Mouse (Mus musculus) heart, postnatal 14 days (tissue): ENCODE results near the gene Tmem159. TPM values are rescaled to one million over a fixed set of nuclear protein-coding genes. Genes with fewer than 3 reads are reported as not detected.

Source experiments
- DNase-seq, 2 experiments: peaks; one replicate each; pipeline ENCODE4 v3.0.0; 2021 to 2022
- intact Hi-C: fragments of 180-260 bp; cut with DNase I; formaldehyde crosslinking; loops from one replicate; pipeline ENCODE4 v1.15.1; 2025
- total RNA-seq, 2 experiments: library from RNA; stranded (reverse); gene quantifications; 2 replicates each; pipeline ENCODE4 v1.2.3; 2021

Tmem159 gene
- total RNA-seq, 2 experiments from 2014 or later = 15.9 to 17.4 TPM

DNA sequence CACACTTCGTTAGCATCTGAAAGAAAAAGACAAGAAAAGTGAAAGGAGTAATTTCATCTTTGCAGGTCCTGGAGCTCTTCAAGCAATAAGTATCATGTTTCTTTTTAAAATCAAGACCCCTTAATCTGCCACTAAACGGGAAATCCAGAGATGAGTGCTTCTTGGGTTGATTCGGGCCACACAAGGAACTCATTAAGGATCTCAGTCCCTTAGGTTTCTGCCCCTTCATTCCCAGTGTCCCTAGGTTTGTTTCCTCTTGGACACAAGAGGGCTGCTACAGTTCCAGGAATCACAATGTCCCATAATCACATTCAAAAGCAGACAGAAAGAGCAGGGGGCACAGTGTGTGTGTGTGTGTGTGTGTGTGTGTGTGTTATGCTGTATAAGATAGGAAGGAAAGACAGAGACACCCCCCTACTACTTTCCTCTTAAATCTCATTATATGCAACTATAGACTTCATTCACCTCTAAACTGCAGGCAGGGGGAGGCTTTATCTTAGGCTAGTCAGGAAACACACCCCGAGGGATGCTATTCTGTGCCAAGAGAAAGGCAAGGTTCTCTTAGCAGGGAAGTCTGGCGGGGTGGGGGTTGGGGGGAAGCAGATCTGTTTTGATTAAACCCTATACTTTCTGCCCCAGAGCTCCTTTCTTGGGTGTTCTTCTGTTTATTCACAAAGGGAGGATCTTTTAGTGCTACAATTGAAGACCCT is 25.0 kb downstream of the Tmem159 start:
- no peak for DNase-seq
- intact Hi-C loops = loop anchor here (5.0 to 10.0 kb wide), 2 partner anchors 200 to 518 kb away; partner anchors contain the start of gene Abca15

DNA sequence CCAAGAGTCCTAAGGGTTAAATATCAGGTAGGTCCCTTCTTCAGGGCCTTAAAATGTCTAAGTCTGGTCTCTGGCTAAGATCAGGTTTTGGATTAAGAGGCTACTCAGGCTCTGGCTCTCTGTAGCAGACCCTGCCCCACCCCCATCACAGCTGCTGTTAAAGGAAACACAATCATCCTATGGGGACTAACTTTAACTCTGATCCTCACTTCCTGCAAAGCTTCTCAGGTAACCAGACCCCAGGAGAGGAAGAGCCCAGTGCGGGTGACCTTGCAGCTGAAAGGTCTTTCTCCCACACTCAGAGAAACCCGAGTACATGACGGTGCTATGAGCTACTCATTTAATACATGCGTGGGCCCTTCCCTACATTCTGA is 25.5 kb downstream of the Tmem159 start:
- intact Hi-C loops = loop anchor here (5.0 to 10.0 kb wide), 2 partner anchors 200 to 517 kb away; partner anchors contain the start of gene Abca15
- no peak for DNase-seq

DNA sequence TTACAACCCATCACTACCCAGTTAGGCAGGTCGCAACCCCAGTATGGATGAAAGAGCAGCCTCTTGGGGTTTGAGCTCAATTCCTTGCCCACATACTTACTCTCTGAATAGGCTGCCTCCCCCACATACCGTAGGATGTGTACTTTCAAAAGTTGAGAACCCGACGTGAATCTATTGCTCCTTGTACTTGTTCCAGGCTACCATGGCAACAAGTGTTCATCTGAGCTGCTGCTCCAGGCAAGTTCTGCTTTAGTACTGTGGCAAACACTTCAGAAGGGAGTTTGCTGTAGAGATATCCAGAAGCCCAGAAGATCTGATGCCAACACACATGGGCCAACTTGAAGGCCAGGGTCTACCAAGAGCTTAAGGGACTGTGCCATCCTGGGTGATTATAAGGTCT is 26.8 kb downstream of the Tmem159 start:
- DNase-seq = no peak
- intact Hi-C loops = loop anchor here (5.0 to 10.0 kb wide), 2 partner anchors 198 to 516 kb away; partner anchors contain the start of gene Abca15

DNA sequence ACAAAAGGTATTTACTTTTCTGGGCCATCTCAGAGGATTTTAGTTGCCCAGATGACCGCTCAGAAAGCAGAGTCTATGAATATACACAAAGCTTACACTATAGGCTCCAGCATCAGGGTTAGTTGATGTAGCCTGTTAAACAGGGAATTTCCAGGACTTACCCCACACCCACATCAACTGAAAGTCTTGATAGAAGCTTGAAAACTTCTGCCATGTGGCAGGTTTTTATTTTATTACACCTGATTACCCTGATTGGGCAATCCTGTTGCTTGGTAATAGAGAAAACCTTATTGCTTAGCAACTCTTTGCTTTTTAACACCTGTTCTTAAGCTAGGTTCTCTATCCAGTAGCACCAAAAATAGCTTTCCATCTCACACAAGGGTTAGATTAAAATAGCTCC is 40.6 kb downstream of the Tmem159 start:
- intact Hi-C loops = loop anchor here (10.0 kb wide), 1 partner anchor 58 kb away; no protein-coding TSS in a partner anchor

DNA sequence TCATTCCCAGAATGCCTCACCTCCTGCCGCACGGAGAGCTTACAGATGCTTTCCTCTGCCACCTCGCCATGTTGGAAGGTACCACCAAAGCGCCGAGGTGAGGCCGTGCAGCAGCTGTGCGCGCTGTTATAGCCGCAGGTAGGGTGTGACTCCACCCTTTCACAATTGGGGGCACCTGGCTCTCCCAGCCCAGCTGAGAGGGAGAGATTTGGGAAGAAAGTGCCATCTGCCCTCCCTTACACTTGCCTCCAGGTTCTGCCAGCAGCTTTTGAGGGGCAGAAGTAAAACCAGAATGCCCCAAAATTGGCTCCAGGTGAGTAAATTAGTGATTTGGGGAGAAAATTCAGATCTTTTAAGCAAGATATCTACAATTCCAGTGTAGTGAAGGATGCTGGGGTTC is 43.0 kb downstream of the Tmem159 start, which contains the start of gene Zp2:
Zp2 (minus strand) TSS at position 101 of the 400 bp plus-strand sequence.
- intact Hi-C loops = loop anchor here (10.0 kb wide), 1 partner anchor 60 kb away; no protein-coding TSS in a partner anchor

More for the DNA sequence above, 40.6 kb downstream of the Tmem159 start:
- DNase-seq = no peak

DNA sequence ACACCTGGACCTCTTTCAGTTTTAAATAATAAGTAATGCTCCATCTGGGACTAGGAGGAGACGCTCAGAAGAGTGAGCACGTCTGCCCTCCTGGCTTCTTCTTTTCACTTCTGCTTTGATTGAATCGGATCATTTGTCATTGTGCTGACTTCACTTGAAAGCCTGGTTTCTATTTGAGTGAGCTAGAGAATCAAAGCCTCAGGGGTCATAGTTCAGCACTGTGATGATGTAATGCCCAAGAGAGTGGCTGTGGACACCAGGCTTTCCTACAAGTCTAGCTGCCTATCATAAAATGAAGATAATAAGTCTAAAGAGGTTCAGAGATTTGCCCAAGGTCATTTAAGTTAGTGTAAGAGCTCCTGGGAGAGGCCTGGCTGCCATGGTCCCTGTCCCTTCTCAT is 48.1 kb downstream of the Tmem159 start:
- DNase-seq = no peak
- intact Hi-C loops = no loop called here

More for the DNA sequence above, 43.0 kb downstream of the Tmem159 start, which contains the start of gene Zp2:
- DNase-seq = no peak

DNA sequence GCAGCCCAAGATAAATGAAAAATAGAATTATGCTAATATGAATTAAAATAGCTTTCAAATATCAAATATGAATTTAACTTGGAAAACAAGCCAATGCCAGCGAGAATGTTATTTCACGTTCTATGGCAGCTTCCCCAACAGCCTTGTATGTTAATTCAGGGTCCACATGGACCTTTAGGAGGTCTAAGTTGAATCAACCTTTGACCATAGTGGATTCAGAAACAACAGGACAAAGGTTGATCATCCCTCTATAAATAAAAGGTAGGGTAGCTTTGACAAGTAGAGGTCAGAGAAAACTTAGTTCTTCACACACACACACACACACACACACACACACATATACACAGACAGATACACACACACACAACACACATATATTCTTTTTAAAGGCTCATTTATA is 48.7 kb downstream of the Tmem159 start:
- no peak for DNase-seq
- intact Hi-C loops = no loop called here

DNA sequence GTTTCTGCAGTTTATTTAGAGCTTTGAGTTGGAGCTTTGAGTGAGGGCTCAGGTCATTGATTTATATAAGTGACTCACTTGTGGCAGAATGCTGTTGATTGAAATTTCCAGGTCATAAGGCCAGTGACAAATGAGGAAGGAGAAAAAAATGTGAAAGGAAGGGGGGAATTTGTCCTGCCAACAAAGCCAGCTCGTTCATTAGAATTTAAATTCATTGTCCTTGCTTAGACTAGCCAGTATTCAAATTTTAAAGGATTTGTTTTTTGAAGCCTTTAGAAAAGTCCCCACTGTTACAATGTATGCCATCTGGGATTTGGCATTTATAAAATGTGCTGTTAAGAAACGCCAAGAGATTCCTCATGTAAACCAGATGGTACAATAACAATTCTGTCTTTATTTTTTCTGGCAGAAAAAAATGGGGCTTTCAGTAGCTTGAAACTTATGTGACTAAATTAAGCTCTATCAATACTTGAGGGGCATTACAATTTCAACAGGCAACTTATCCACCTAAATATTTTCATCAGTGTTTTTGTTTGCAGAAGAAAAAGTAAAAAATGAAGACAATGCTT is 54.8 kb downstream of the Tmem159 start:
- intact Hi-C loops = no loop called here
- DNase-seq = no peak

DNA sequence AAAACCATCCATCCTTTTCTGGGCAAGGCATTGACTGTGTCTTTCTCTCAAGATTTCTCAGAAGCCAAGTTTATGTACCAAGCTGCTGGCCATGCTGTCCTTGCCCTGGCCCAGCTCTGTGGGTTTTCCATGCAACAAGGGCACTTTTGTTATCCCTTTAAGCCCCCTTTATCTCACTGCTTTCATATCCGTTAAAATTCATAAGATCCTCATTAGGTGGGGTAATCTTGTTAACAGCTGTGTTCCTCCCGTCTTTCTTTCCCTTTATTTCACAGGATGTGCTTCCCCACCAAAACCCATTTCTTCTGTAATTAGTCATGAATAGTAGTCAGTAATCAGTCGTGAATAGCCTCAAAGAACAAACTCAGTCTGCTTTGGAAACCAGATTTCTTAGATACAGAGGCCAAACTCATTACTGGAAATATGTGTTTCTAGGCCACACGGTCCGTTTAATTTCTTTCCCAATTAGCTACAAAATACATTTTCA is 55.5 kb downstream of the Tmem159 start:
- intact Hi-C loops = no loop called here
- DNase-seq = no peak

DNA sequence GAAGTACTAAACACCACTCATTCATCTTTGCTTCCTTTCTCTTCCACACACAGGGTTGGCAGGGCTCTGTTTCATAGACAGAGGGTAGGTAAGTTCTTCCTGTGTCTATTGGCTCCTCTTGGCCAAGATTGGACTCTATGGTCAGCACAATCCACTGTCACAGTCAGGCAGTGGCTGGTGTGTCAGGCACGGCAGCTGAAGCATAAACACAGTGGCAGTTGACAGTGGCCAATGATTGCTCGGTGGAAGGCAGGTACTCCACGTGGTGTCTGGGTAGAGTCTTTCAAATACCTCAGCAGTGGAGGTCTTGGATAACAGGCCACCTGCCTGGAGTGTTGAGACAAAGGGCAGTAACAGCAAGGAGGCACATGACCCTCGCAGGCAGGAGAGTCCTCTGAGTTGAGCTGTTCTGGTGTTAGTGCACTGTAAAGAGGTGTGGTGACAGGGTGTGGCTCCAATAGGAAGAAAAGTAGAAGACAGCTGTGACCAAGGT is 56.0 kb downstream of the Tmem159 start:
- DNase-seq = no peak
- intact Hi-C loops = no loop called here

DNA sequence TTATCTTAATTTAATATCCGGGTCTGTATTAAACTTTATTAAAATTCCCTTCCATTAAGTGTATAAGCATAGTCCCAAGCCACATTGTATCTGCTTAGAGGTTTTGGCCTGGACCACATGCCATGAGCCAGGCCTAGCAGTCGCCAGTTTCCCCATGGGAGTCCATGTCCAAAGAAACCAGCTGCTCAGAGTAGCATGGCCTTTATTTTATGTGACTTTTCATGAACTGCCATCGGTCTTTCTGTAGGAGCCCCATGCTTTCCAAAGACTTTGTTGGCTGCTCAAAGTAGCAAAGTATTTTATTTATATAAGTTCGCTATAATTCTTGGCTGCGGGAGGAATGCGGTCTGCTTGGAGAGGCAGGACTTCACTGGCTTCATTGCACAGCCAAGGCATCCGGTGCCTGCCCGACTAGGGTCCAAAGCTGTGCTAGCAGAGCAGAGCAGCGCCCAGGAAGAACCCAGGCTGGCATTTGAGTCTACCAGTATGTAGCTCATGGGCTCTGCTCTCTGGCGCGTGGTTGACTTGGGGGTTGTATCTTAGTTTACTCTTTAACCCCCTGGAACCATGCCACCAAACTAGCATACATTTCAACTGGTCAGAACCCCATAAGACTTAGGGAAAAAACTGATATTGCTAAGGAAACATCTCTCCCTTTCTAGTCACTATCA is 61.6 kb downstream of the Tmem159 start:
- intact Hi-C loops = no loop called here
- no peak for DNase-seq

Other genes starting within 250 kb of the Tmem159 start
- 1 to 10 TPM; 6.9 to 7.6 TPM for gene Lyrm1, start 206.5 kb upstream of the Tmem159 start, total RNA-seq
- 10 to 100 TPM; 12.7 to 14.2 TPM for gene Dcun1d3, start 206.1 kb upstream of the Tmem159 start, total RNA-seq
- gene Dnah3, start 7.1 kb upstream of the Tmem159 start, total RNA-seq = under 1 TPM in 1 of 2 experiments, not detected in 1; 0.29 TPM
- under 1 TPM; 0.32 to 0.41 TPM for gene Zp2, start 42.9 kb downstream of the Tmem159 start, total RNA-seq
- gene Anks4b, start 71.5 kb downstream of the Tmem159 start, total RNA-seq = under 1 TPM in 1 of 2 experiments, not detected in 1; 0.12 TPM
- gene Crym, start 99.8 kb downstream of the Tmem159 start, total RNA-seq = under 1 TPM; 0.51 to 0.88 TPM
- not detected for gene Abca14, start 101.6 kb downstream of the Tmem159 start, total RNA-seq
- gene Abca15, start 226.3 kb downstream of the Tmem159 start, total RNA-seq = not detected